25 mouse cellular contexts compared by ENCODE assay signal in the genomic region with DNA sequence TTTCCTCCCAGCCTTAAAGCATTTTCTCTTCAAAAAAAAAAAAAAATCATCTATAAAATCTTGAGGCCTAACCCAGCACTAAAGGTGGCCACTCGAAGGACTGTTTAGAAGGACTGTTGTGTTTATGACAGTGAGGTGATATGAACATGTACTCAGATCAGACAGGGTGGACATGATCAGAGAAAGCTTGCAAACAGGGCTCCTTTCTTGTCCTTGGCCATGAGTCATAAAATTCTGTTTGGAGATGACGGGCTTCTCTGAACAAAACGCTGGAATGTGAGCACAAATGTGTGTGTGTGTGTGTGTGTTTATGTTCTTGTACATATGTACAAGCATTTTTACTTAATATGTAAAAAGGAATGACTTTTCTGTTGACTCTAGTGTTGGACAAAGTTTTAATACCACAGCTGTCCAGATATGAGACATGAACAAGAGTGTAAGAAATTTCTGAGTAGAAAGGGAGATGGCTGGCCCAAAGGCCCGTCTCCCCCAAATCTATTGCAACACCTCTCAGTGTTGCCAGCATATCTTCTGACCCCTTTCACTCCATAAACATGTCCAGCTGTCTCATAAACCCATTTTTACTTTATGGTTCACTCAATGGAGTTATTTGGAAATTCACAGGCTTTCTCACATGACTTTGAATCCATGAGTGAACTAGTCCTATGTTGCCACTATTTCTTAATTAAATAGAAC. TPM values are rescaled to one million over a fixed set of nuclear protein-coding genes. Genes with fewer than 3 reads are reported as not detected.
DNase-seq lines count a peak whose midpoint lies in the region; ATAC-seq and TF ChIP-seq lines count a peak whose summit lies in the region.
"Had no signal": no experiment of that assay in that cellular context is flagged by ENCODE, and none has a peak within 500 bp of the region (broad histone marks: within the 10 kb centered on the region; RNA-seq: fewer than 3 reads in every experiment).

No protein-coding gene starts in this region.

- 75% methylated on average over 4 of the region's 4 CpGs for WGBS in heart, adult 2 months
- WGBS in lung, embryonic 14.5 days: 48% methylated on average over 4 of the region's 4 CpGs
- 59% methylated on average over 4 of the region's 4 CpGs for WGBS in lung, adult 2 months
- WGBS in lung, postnatal 0 days: 44% methylated on average over 4 of the region's 4 CpGs

- H3K36me3 ChIP-seq in heart, adult 2 months (ENCODE audit: control insufficient read depth, insufficient read depth, low read length): no peaks in the 10 kb centered on the region
- H3K36me3 ChIP-seq in lung, embryonic 14.5 days (ENCODE audit: insufficient read depth): no peaks in the 10 kb centered on the region
- no peaks in the 10 kb centered on the region for H3K36me3 ChIP-seq in lung, postnatal 0 days (ENCODE audit: insufficient read depth, low read length)
- H3K36me3 ChIP-seq: embryonic facial prominence, embryonic 12.5 days; embryonic facial prominence, embryonic 15.5 days; heart, embryonic 13.5 days; hindbrain, embryonic 12.5 days; hindbrain, embryonic 15.5 days had no signal

- no peak overlapping the region for H3K9ac ChIP-seq in heart, adult 2 months (ENCODE audit: low read depth, low read length)
- H3K9ac ChIP-seq in lung, embryonic 14.5 days: no peak overlapping the region
- no peak overlapping the region for H3K9ac ChIP-seq in lung, postnatal 0 days (replicated peaks; ENCODE audit: low read depth)
- H3K9ac ChIP-seq: embryonic facial prominence, embryonic 12.5 days; embryonic facial prominence, embryonic 15.5 days; forebrain, postnatal 0 days; heart, embryonic 13.5 days; hindbrain, embryonic 12.5 days; hindbrain, embryonic 15.5 days had no signal

- no peaks in the 10 kb centered on the region for H3K9me3 ChIP-seq in lung, embryonic 14.5 days (ENCODE audit: low read depth, low read length)
- no peaks in the 10 kb centered on the region for H3K9me3 ChIP-seq in lung, postnatal 0 days (ENCODE audit: low read length)
- H3K9me3 ChIP-seq: embryonic facial prominence, embryonic 12.5 days; embryonic facial prominence, embryonic 15.5 days; heart, embryonic 13.5 days; hindbrain, embryonic 12.5 days; hindbrain, embryonic 15.5 days had no signal

- peak; percentile 86 for DNase-seq in heart, adult 11 months
- no peak for DNase-seq in heart, adult 2 months
- DNase-seq in lung, embryonic 14.5 days: peak; percentile 61
- DNase-seq in lung, adult 2 months: no peak
- DNase-seq in lung, postnatal 0 days (ENCODE audit: low spot score): peak; percentile 59
- no peak for DNase-seq in lung, postnatal 14 days
- DNase-seq in adipocyte (ENCODE audit: low spot score): peak; percentile 18
- DNase-seq in adrenal gland, adult 18-20 months (ENCODE audit: low spot score in 2 of 2): no peak
- DNase-seq: adrenal gland, adult 2 months; adrenal gland, postnatal 14 days; cerebellum, adult 11 months; cerebellum, adult 2 months; cerebellum, adult 9-11 months; cerebellum, postnatal 25 days; forebrain, postnatal 0 days; gastrocnemius, adult 2 months; gastrocnemius, postnatal 14 days; heart, postnatal 14 days had no signal

- no peak for TF ChIP-seq CTCF in heart, adult 2 months (IDR thresholded peaks at IDR 0.05)
- TF ChIP-seq CTCF in lung, embryonic 14.5 days (IDR thresholded peaks at IDR 0.05; ENCODE audit: low read depth): no peak
- no peak for TF ChIP-seq CTCF in lung, adult 2 months (IDR thresholded peaks at IDR 0.05; ENCODE audit: insufficient read depth, low read length)
- no peak for TF ChIP-seq CTCF in lung, postnatal 0 days (IDR thresholded peaks at IDR 0.05)

- H3K27ac ChIP-seq in heart, adult 2 months: no peak overlapping the region
- H3K27ac ChIP-seq in lung, embryonic 14.5 days (ENCODE audit: low read depth): no peak overlapping the region
- H3K27ac ChIP-seq in lung, postnatal 0 days (ENCODE audit: low read length): no peak overlapping the region
- H3K27ac ChIP-seq: embryonic facial prominence, embryonic 12.5 days; embryonic facial prominence, embryonic 15.5 days; gastrocnemius, adult 2 months; heart, embryonic 13.5 days; hindbrain, embryonic 12.5 days; hindbrain, embryonic 15.5 days had no signal

- no peak for TF ChIP-seq POLR2A in heart, adult 2 months (IDR thresholded peaks at IDR 0.05; ENCODE audit: insufficient read depth, low read depth, low read length)
- no peak for TF ChIP-seq POLR2A in lung, adult 2 months (IDR thresholded peaks at IDR 0.05; ENCODE audit: borderline replicate concordance, extremely low read depth, low read depth, low read length)

- H3K79me2 ChIP-seq in heart, adult 2 months (replicated peaks; ENCODE audit: control insufficient read depth, insufficient read depth, low read length): no peaks in the 10 kb centered on the region

- H3K4me1 ChIP-seq in heart, adult 2 months (ENCODE audit: control insufficient read depth, insufficient read depth, low read length): no peaks in the 10 kb centered on the region
- peaks cover 3% of the 10 kb centered on the region; the same call in 1 of the 2 replicates for H3K4me1 ChIP-seq in lung, embryonic 14.5 days (ENCODE audit: insufficient read depth)
- no peaks in the 10 kb centered on the region for H3K4me1 ChIP-seq in lung, adult 2 months (ENCODE audit: control insufficient read depth, insufficient read depth, low read length)
- H3K4me1 ChIP-seq in lung, postnatal 0 days (ENCODE audit: insufficient read depth, low read depth, low read length): no peaks in the 10 kb centered on the region
- H3K4me1 ChIP-seq: embryonic facial prominence, embryonic 12.5 days; embryonic facial prominence, embryonic 15.5 days; heart, embryonic 13.5 days; hindbrain, embryonic 12.5 days; hindbrain, embryonic 15.5 days had no signal

- no peak for TF ChIP-seq EP300 in heart, adult 2 months (IDR thresholded peaks at IDR 0.05; ENCODE audit: insufficient read depth, low read depth, low read length)
- TF ChIP-seq EP300 in lung, postnatal 0 days (IDR thresholded peaks at IDR 0.05): peak; percentile 21; the same call in 1 of the 2 replicates

- intact Hi-C loops in heart, adult 2 months (cut with DNase I): no loop called here

- ATAC-seq in lung, embryonic 14.5 days (ENCODE audit: insufficient read depth): peak; percentile 66
- ATAC-seq in lung, postnatal 0 days: peak; percentile 62; the same call in 1 of the 2 replicates
- ATAC-seq: activated CD4-positive, CD25-positive, alpha-beta regulatory T cell, adult 4 months; forebrain, embryonic 14.5 days; forebrain, postnatal 0 days had no signal

- no peak overlapping the region for H3K4me2 ChIP-seq in lung, embryonic 14.5 days
- H3K4me2 ChIP-seq in lung, postnatal 0 days (replicated peaks; ENCODE audit: low read depth, low read length): no peak overlapping the region
- H3K4me2 ChIP-seq: embryonic facial prominence, embryonic 12.5 days; embryonic facial prominence, embryonic 15.5 days; heart, embryonic 13.5 days; hindbrain, embryonic 12.5 days; hindbrain, embryonic 15.5 days had no signal

- H3K27me3 ChIP-seq in heart, adult 2 months (ENCODE audit: control insufficient read depth, insufficient read depth, low read length): no peaks in the 10 kb centered on the region
- H3K27me3 ChIP-seq in lung, embryonic 14.5 days (ENCODE audit: insufficient read depth, low read length): no peaks in the 10 kb centered on the region
- H3K27me3 ChIP-seq in lung, postnatal 0 days (replicated peaks; ENCODE audit: insufficient read depth, low read length): no peaks in the 10 kb centered on the region
- H3K27me3 ChIP-seq: embryonic facial prominence, embryonic 12.5 days; embryonic facial prominence, embryonic 15.5 days; heart, embryonic 13.5 days; hindbrain, embryonic 12.5 days; hindbrain, embryonic 15.5 days had no signal

- H3K4me3 ChIP-seq in heart, adult 2 months: no peak overlapping the region
- H3K4me3 ChIP-seq in lung, embryonic 14.5 days (ENCODE audit: low read depth, low read length): no peak overlapping the region
- H3K4me3 ChIP-seq in lung, adult 2 months (replicated peaks; ENCODE audit: extremely low read depth, low read depth, low read length): no peak overlapping the region
- H3K4me3 ChIP-seq in lung, postnatal 0 days (ENCODE audit: low read depth, low read length): no peak overlapping the region
- H3K4me3 ChIP-seq: embryonic facial prominence, embryonic 12.5 days; embryonic facial prominence, embryonic 15.5 days; gastrocnemius, adult 2 months; heart, embryonic 13.5 days; hindbrain, embryonic 12.5 days; hindbrain, embryonic 15.5 days had no signal

RNA-seq across cellular contexts. Expression of gene Zeb2, which starts 13.4 kb away (rescaled TPM):
- 10 to 100 TPM; 46.7 to 50.0 TPM for total RNA-seq in heart, adult 2 months (2021)
- polyA plus RNA-seq in heart, adult 2 months (2012; rRNA removed): 16.5 and 34.3 TPM in 2 replicates
- polyA plus RNA-seq in lung, embryonic 14.5 days (2014; fragmentation: Nextera tagmentation; extraction: Ambion mirVana): 90.1 and 90.4 TPM in 2 replicates
- polyA plus RNA-seq in lung, adult 2 months (2012; rRNA removed): 26.1 and 59.0 TPM in 2 replicates
- polyA plus RNA-seq in lung, postnatal 0 days (2015; fragmentation: Nextera tagmentation; extraction: Ambion mirVana): 36.4 and 44.9 TPM in 2 replicates
- 100 to 1,000 TPM; 150 to 168 TPM for total RNA-seq in adrenal gland, adult 18-20 months (2021)

Comparison
In these comparisons a context has a peak if more than half of its experiments do, and no peak if none do; other contexts are left out.
1. DNase-seq: peak in heart, adult 11 months (single experiment), lung, embryonic 14.5 days (single experiment), lung, postnatal 0 days (single experiment) and adipocyte (single experiment); none in heart, adult 2 months (0 of 2), lung, adult 2 months (single experiment), lung, postnatal 14 days (single experiment) and adrenal gland, adult 18-20 months (0 of 2).